9 mouse cellular contexts compared by ENCODE assay signal in genomic region chr2:51066423-51066831, GRCm38 (mm10).
A peak's percentile ranks its signal among the peaks of the same experiment; 100 is the strongest.
DNase-seq lines count a peak whose midpoint lies in the region; ATAC-seq lines count a peak whose summit lies in the region.
"Had no signal": no experiment of that assay in that cellular context is flagged by ENCODE, and none has a peak within 500 bp of the region (broad histone marks: within the 10 kb centered on the region; RNA-seq: fewer than 3 reads in every experiment).

No protein-coding gene starts in this region.

- H3K36me3 ChIP-seq in kidney, embryonic 16.5 days (ENCODE audit: insufficient read depth, low read length) = no peaks in the 10 kb centered on the region
- no peaks in the 10 kb centered on the region for H3K36me3 ChIP-seq in kidney, embryonic 15.5 days
- H3K36me3 ChIP-seq in forebrain, embryonic 14.5 days (ENCODE audit: control insufficient read depth, insufficient read depth, low read length) = no peaks in the 10 kb centered on the region

- peak; percentile 91 for DNase-seq in forebrain, embryonic 14.5 days (ENCODE audit: low spot score)
- DNase-seq in layer of hippocampus, postnatal 36 days = peak; percentile 21 to 32
- peak; percentile 4 to 21 for DNase-seq in right cerebral cortex, adult 2 months (ENCODE audit: low spot score in 2 of 2)
- no peak for DNase-seq in kidney, postnatal 14 days
- DNase-seq in ovary, postnatal 14 days (ENCODE audit: low spot score) = no peak
- DNase-seq: kidney, postnatal 25 days had no signal

- WGBS in kidney, embryonic 16.5 days = 58% methylated on average over 11 of the region's 11 CpGs
- 60% methylated on average over 11 of the region's 11 CpGs for WGBS in kidney, embryonic 15.5 days
- WGBS in forebrain, embryonic 14.5 days = 6% methylated on average over 11 of the region's 11 CpGs

- H3K27me3 ChIP-seq in kidney, embryonic 16.5 days (ENCODE audit: insufficient read depth, low read length) = no peaks in the 10 kb centered on the region
- no peaks in the 10 kb centered on the region for H3K27me3 ChIP-seq in kidney, embryonic 15.5 days
- no peaks in the 10 kb centered on the region for H3K27me3 ChIP-seq in forebrain, embryonic 14.5 days (replicated peaks; ENCODE audit: control insufficient read depth, insufficient read depth, low read length)

- no peaks in the 10 kb centered on the region for H3K9me3 ChIP-seq in kidney, embryonic 16.5 days (ENCODE audit: low read length)
- H3K9me3 ChIP-seq in kidney, embryonic 15.5 days (replicated peaks) = no peaks in the 10 kb centered on the region
- no peaks in the 10 kb centered on the region for H3K9me3 ChIP-seq in forebrain, embryonic 14.5 days (replicated peaks; ENCODE audit: control insufficient read depth, low read length)

- no peak overlapping the region for H3K27ac ChIP-seq in kidney, embryonic 16.5 days (ENCODE audit: low read length)
- no peak overlapping the region for H3K27ac ChIP-seq in kidney, embryonic 15.5 days
- H3K27ac ChIP-seq in forebrain, embryonic 14.5 days (ENCODE audit: low read depth, low read length) = peak overlapping the region; percentile 93

- H3K4me2 ChIP-seq in kidney, embryonic 16.5 days (replicated peaks; ENCODE audit: low read depth, low read length) = 0 out of 2 replicates have a peak overlapping the region, but pooled peaks have one; percentile 20
- no peak overlapping the region for H3K4me2 ChIP-seq in kidney, embryonic 15.5 days
- H3K4me2 ChIP-seq in forebrain, embryonic 14.5 days (ENCODE audit: low read length) = peak overlapping the region; percentile 34; the same call in 1 of the 2 replicates

- no peak for ATAC-seq in kidney, embryonic 16.5 days (ENCODE audit: low FRiP score, low TSS enrichment)
- no peak for ATAC-seq in kidney, embryonic 15.5 days (replicated peaks; ENCODE audit: low FRiP score)
- peak; percentile 95 for ATAC-seq in forebrain, embryonic 14.5 days
- no peak for ATAC-seq in erythroid progenitor cell, adult 5-6 weeks (replicated peaks; ENCODE audit: low FRiP score, poor library complexity, severe bottlenecking)

- 0 out of 2 replicates have a peak, but pooled peaks cover 4% of the 10 kb centered on the region for H3K4me1 ChIP-seq in kidney, embryonic 16.5 days (ENCODE audit: insufficient read depth, low read length)
- H3K4me1 ChIP-seq in kidney, embryonic 15.5 days = peaks cover 10% of the 10 kb centered on the region
- peaks cover 9% of the 10 kb centered on the region; the same call in 1 of the 2 replicates for H3K4me1 ChIP-seq in forebrain, embryonic 14.5 days (ENCODE audit: control insufficient read depth, insufficient read depth, low read length)

- H3K4me3 ChIP-seq in kidney, embryonic 16.5 days (ENCODE audit: low read length) = no peak overlapping the region
- H3K4me3 ChIP-seq in kidney, embryonic 15.5 days (replicated peaks) = no peak overlapping the region
- no peak overlapping the region for H3K4me3 ChIP-seq in forebrain, embryonic 14.5 days (ENCODE audit: low read depth, low read length)

- no peak overlapping the region for H3K9ac ChIP-seq in kidney, embryonic 16.5 days (replicated peaks; ENCODE audit: low read length)
- no peak overlapping the region for H3K9ac ChIP-seq in kidney, embryonic 15.5 days
- H3K9ac ChIP-seq in forebrain, embryonic 14.5 days (ENCODE audit: low read length) = peak overlapping the region; percentile 52; the same call in 1 of the 2 replicates

Comparison
In these comparisons a context has a peak if more than half of its experiments do, and no peak if none do; other contexts are left out.
1. DNase-seq: peak in forebrain, embryonic 14.5 days (single experiment), layer of hippocampus, postnatal 36 days (2 of 2) and right cerebral cortex, adult 2 months (2 of 2); none in kidney, postnatal 14 days (single experiment) and ovary, postnatal 14 days (single experiment).